Mouse (Mus musculus): ENCODE results near the gene Mettl1. TPM values are rescaled to one million over a fixed set of nuclear protein-coding genes. Genes with fewer than 3 reads are reported as not detected.

The Mettl1 gene
- polyA plus RNA-seq, 1 experiment from 2014 or later: 65.5 TPM

MicroRNA genes within 50 kb of the gene (microRNA counts, 519-probe panel; counts per million panel counts)
- microRNA mmu-miR-26a (3,226 counts per million, percentile 54 among the panel's probes with 10 or more counts), microRNA mmu-miR-546 (not detected)

Small RNAs within 50 kb of the gene (microRNA-seq; reads per million reads assigned to microRNA genes)
- 36.9 reads per million, percentile 41 among the genes with 10 or more reads in this experiment for gene Mir26a-2
- not detected for gene Mir546

Other genes starting within 250 kb of the Mettl1 start
- 18.9 and 20.5 TPM in 2 replicates for gene Atp23, start 140.1 kb upstream of the Mettl1 start, polyA plus RNA-seq (2015; fragmentation: Nextera tagmentation; extraction: Ambion mirVana)
- gene Ctdsp2, start 62.7 kb upstream of the Mettl1 start, polyA plus RNA-seq (2015; fragmentation: Nextera tagmentation; extraction: Ambion mirVana): 78.2 and 78.9 TPM in 2 replicates
- 0.32 and 0.56 TPM in 2 replicates for gene Avil, start 40.7 kb upstream of the Mettl1 start, polyA plus RNA-seq (2015; fragmentation: Nextera tagmentation; extraction: Ambion mirVana)
- gene Tsfm, start 10.6 kb upstream of the Mettl1 start, polyA plus RNA-seq (2015; fragmentation: Nextera tagmentation; extraction: Ambion mirVana): 80.8 and 81.1 TPM in 2 replicates
- 1.0 and 1.1 TPM in 2 replicates for gene Eef1akmt3, start 99 bp downstream of the Mettl1 start, polyA plus RNA-seq (2015; fragmentation: Nextera tagmentation; extraction: Ambion mirVana)
- gene Cyp27b1, start 6.8 kb downstream of the Mettl1 start, polyA plus RNA-seq (2015; fragmentation: Nextera tagmentation; extraction: Ambion mirVana): 0.10 and 0.15 TPM in 2 replicates
- 1.5 and 1.8 TPM in 2 replicates for gene March9, start 18.8 kb downstream of the Mettl1 start, polyA plus RNA-seq (2015; fragmentation: Nextera tagmentation; extraction: Ambion mirVana)
- gene Cdk4, start 22.1 kb downstream of the Mettl1 start, polyA plus RNA-seq (2015; fragmentation: Nextera tagmentation; extraction: Ambion mirVana): 2,027 and 2,061 TPM in 2 replicates
- gene Tspan31, start 28.9 kb downstream of the Mettl1 start, polyA plus RNA-seq (2015; fragmentation: Nextera tagmentation; extraction: Ambion mirVana): 174 and 188 TPM in 2 replicates
- 0.29 and 0.43 TPM in 2 replicates for gene Agap2, start 33.9 kb downstream of the Mettl1 start, polyA plus RNA-seq (2015; fragmentation: Nextera tagmentation; extraction: Ambion mirVana)
- 80.8 and 84.9 TPM in 2 replicates for gene Os9, start 79.7 kb downstream of the Mettl1 start, polyA plus RNA-seq (2015; fragmentation: Nextera tagmentation; extraction: Ambion mirVana)
- 6.2 and 6.9 TPM in 2 replicates for gene B4galnt1, start 123.8 kb downstream of the Mettl1 start, polyA plus RNA-seq (2015; fragmentation: Nextera tagmentation; extraction: Ambion mirVana)
- 1.4 and 1.6 TPM in 2 replicates for gene Slc26a10, start 139.2 kb downstream of the Mettl1 start, polyA plus RNA-seq (2015; fragmentation: Nextera tagmentation; extraction: Ambion mirVana)
- 108 and 111 TPM in 2 replicates for gene Arhgef25, start 148.7 kb downstream of the Mettl1 start, polyA plus RNA-seq (2015; fragmentation: Nextera tagmentation; extraction: Ambion mirVana)
- 169 and 173 TPM in 2 replicates for gene Dtx3, start 154.3 kb downstream of the Mettl1 start, polyA plus RNA-seq (2015; fragmentation: Nextera tagmentation; extraction: Ambion mirVana)
- 27.6 and 29.1 TPM in 2 replicates for gene Pip4k2c, start 170.2 kb downstream of the Mettl1 start, polyA plus RNA-seq (2015; fragmentation: Nextera tagmentation; extraction: Ambion mirVana)
- 4.2 and 4.8 TPM in 2 replicates for gene Kif5a, start 221.9 kb downstream of the Mettl1 start, polyA plus RNA-seq (2015; fragmentation: Nextera tagmentation; extraction: Ambion mirVana)
- 188 and 192 TPM in 2 replicates for gene Dctn2, start 225.0 kb downstream of the Mettl1 start, polyA plus RNA-seq (2015; fragmentation: Nextera tagmentation; extraction: Ambion mirVana)
- gene Mbd6, start 247.6 kb downstream of the Mettl1 start, polyA plus RNA-seq (2015; fragmentation: Nextera tagmentation; extraction: Ambion mirVana): 15.0 and 16.7 TPM in 2 replicates